Mouse (Mus musculus): ENCODE measurements around the gene Pclaf. TPM values are rescaled to one million over a fixed set of nuclear protein-coding genes. Genes with fewer than 3 reads are reported as not detected.

Pclaf gene
- 3.2 to 7.0 TPM (median 3.7 TPM) in 4 replicates for total RNA-seq (2023)

DNA sequence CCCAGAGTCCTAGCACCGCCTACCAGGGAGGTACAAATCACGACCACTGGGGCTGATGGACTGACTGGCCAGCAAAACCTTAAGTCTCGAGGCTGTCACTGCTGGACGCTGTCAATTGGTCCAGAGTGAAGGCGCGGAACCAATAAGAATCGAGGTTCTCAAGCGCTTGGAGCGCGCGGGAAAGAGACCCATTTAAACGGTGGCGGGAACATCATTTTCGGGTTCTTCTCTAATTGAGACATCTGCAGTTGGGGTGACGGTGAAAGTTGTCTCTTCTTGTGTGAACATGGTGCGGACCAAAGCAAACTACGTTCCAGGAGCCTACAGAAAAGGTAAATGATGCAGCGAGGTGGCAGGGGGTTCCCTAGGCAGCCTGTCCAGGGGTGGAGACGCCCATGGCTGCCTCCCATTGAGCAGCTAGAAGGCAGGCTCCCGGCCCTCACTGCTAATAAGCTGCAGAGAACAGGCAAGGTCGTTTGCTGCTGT lies at the start of gene Pclaf:
TSS of gene Pclaf (plus strand) at position 95 of the 486 bp plus-strand sequence.

GRCm38 (mm10) chr9:65908394-65909300 lies 18.6 kb downstream of the Pclaf start, which contains the start of the genes Trip4 and Csnk1g1:
Trip4 (minus strand) TSS chr9:65908794.
Csnk1g1 (plus strand) TSS chr9:65908924.

Other genes starting within 250 kb of the Pclaf start
- gene Oaz2, start 222.2 kb upstream of the Pclaf start, total RNA-seq (2023): 23.9 to 31.3 TPM (median 30.7 TPM) in 4 replicates
- gene Zfp609, start 62.7 kb upstream of the Pclaf start, total RNA-seq (2023): 16.8 to 23.4 TPM (median 20.0 TPM) in 4 replicates
- 24.1 to 28.8 TPM (median 26.2 TPM) in 4 replicates for gene Trip4, start 18.6 kb downstream of the Pclaf start, total RNA-seq (2023)
- 47.8 to 54.6 TPM (median 51.4 TPM) in 4 replicates for gene Csnk1g1, start 18.7 kb downstream of the Pclaf start, total RNA-seq (2023)
- gene Ppib, start 170.0 kb downstream of the Pclaf start, total RNA-seq (2023): 214 to 233 TPM (median 227 TPM) in 4 replicates
- gene Snx22, start 179.5 kb downstream of the Pclaf start, total RNA-seq (2023): 0.46 to 1.3 TPM (median 0.94 TPM) in 4 replicates
- 74.5 to 88.9 TPM (median 87.5 TPM) in 4 replicates for gene Snx1, start 236.3 kb downstream of the Pclaf start, total RNA-seq (2023)
- 37.9 to 42.6 TPM (median 41.4 TPM) in 4 replicates for gene Ciao2a, start 236.4 kb downstream of the Pclaf start, total RNA-seq (2023)

All from B cell, adult 62 days (primary cell).